Mouse (Mus musculus) frontal cortex, postnatal 25 days (tissue): ENCODE measurements at regions not wholly inside any gene's neighbourhood (a gene's known extent, or its start where the extent isn't known, plus 50 kb on each side); places are given as distances from the start of the nearest gene placed in this dataset.

Source experiments
- DNase-seq, 2 experiments: peaks; one replicate each; pipeline ENCODE4 v3.0.0; 2022; ENCODE audit warnings: low spot score in 2 of 2

DNA sequence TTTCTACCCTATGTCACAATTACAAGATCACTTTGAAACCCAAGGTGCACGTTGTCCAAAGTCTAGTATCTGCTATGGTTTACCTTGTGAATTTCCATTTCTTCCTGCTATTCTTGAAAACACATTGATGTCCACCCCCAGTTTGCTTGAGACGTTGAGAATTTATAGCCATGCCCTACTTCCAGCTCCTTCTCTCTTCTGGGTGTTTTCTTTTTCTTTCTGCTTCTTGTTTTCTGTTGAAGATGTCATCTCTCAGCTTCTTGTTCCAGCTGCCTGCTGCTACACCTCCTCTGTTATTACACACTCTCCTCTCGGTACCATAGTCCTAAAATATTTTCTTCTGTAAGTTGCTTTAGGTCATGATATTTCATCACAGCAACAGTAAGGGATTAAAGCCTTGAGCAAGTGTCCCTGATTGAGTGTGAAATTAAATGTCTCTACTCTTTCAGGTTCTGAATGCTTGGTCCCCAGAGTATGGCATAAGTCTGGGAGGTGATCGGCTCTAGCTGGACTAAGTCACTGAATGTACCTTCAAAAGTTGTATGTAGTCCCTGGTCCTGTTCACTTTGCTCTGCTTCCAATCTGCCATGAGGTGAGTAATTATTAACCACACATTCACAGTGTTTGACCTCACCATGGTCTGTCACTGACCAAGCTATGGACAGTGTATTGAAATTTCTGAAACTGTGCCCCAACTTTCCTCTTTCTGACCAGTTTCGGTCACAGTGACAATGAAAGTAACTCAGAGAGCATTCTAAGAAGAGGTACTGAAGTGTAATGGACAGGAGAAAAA, 718.1 kb downstream of the Epm2a start:
- no peak for DNase-seq

DNA sequence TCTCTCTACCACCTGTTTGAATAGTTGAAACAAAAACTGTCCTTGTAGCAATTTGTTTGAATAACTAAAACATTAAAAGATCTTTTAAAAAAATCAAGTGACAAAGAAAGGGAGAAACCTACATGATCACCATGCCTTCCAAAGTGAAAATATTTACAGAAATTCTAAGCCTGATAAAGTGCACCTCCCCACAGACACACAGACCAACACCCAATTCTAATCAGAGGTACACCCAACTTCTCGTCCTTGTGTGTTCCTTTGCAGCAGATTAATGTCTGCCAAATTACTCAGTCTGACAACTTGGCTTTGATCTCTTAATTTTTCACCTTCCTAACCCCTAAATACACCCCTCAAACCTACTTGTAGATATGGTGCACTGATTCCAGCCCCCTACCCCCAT, 719.1 kb downstream of the Epm2a start:
- no peak for DNase-seq

DNA sequence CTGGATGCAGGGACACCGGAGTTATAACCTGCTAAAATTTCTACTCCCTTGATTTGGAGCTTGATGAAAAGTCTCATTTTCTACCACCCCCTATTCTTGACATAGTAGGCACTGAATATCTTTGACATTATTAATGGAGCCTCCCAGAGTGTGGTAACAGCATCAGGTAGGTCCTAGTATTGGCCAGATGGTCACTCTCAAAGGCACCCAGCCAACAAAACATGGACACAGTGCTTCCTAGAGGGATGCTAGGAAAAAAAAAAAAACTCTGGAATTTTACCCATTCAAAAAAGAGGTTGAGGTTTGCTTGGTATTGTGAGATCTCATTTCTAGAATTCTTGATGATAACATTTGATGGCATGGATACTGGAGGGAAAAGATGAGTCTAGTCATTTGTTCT, 740.8 kb downstream of the Epm2a start:
- DNase-seq = no peak

DNA sequence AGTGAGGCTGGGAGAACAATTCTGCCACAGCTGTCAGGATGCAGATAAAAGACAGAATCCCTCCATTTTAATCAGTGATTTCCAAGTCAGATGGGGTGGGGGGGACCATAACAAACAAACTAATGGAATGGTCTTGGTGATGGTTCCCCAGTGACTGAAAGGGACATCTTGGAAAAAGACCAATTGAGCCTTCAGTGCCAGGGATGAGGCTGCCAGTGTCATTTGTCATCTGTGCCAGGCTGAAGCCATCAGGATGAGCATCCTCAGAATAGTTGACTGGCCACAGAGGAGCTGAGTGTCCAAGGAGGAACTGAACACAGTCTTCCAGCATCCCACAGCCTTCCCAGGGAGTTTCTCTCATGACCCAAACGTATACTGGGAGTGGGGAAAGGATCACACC, 749.3 kb downstream of the Epm2a start:
- DNase-seq = no peak

DNA sequence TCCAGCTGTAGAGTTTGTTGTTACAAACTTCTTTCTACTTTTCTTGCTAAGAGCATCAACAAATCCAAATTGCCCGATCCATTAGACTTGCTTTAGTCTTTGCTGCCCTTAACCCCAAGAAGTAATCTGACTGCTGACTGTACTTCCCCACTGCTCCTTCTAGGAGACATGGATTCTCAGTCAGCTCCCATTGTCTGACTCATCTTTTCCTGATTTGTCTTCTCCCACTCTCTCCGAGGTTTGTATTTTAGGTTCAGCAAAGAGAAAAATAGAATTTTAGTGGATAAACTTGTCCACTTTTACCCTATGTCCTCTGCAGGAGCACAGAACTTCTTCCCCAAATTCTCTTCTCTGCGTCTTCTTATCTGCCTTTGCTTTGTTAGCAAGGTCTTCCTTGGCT, 753.5 kb downstream of the Epm2a start:
- DNase-seq = no peak

DNA sequence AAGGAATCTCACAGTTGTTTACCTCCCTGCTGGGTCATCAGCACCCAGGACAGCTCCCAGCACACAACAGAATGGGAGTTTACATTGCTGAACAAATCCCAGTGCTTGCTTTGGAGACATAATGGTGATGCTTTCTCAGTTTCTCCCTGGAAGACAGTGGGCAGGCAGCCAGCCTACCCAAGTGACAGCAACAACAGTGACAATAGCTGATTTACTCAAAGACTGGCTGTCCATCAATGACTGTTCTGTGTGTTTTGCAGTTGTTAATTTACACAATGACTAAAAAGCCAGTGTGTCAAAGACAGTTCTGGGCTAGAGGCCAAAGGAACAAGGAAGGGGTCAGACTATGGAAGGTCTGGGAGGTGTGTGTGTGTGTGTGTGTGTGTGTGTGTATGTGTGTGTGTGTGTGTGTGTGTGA, 762.2 kb downstream of the Utrn start:
- DNase-seq = peak in 1 of 2 experiments; percentile 9

DNA sequence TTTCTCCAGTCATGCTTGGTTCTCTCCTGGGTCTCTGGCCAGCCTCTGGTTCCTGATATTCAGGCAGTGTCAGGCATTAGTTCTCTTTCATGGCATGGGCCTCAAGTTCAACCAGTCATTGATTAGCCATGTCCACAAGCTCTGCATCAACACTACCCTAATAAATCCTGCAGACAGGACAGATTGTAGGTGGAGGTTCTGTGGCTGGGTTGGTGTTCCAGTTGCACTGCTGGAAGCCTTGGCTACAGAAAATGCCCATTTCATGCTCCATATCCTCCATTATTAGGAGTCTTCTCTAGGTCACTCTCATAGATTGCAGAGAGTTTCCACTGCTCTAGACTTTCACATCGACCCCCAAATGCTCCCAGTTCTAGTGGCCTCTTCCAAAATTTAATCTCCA, 757.4 kb downstream of the Utrn start:
- DNase-seq = no peak

- DNase-seq = no peak
These were observed 753.4 kb downstream of the Utrn start for GRCm38 (mm10) chr10:12115767-12116166.

GRCm38 (mm10) chr10:12116662-12117303, 752.4 kb downstream of the Utrn start:
- DNase-seq = peak; percentile 4 to 10

DNA sequence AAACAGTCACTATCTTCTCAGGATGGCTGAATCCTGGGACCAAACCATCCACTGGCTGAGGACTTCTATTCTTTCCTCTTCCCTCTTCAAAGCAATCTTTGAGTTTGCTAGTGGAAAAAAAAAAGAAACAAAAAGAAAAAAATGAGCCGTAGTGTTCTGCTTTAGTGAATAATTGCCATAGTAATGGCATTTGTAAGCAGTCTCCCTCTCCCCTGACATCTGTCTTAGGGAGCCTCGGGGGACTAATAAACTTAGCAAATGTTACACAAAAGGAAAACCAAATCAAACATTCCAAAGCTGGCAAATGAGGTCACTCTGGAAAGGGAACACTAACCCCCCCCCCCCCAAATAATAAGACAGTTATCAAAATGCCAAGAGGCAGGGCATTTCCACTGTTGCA, 744.9 kb downstream of the Utrn start:
- DNase-seq = no peak

- DNase-seq = no peak
These were observed 739.7 kb downstream of the Utrn start for GRCm38 (mm10) chr10:12129486-12129885.

DNA sequence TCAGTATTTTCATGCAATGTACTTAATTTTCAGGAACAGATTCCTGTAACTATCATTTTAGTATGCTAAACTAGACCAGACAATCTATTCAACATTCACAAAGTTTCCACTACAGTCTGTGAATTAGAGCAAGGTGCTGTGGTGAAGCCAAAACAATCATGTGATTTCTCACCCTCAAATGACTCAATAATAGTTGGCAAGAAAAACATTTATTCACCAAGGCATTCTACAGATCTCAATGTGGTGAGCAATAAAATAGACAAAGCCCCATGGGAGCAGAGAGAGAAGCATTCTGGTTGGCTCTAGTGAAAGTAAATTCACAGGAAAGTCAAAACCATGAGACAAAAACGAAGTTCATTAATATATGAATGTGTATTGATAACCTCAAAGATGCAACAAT, 724.5 kb downstream of the Utrn start:
- DNase-seq = no peak

DNA sequence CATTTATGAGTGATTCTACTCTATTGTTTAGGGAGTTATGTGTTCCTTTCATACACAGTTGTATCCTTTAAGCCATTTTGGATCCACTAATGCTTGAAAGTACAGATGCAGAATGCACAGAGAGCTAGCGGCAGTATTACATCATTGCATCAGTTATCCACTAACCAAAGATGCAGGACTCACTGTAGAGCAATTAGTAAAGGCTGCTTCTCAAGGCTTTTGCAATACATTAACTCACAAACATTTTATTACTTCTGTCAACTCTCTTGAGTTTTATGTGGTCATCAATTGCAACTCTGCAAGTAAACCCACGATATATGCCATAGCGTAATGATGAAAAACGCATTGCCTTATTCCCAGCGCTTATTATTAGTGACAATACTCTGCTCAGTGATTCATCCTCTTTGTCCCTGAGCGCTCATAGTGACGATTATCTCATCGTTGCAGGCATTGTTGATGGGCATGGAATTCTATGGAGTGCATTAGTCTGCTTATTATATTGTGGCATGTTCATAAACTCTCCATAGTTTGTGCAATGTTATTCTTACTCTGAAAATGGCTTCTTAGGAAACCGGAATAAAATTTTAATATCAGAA, 722.1 kb downstream of the Utrn start:
- no peak for DNase-seq

- no peak for DNase-seq
These were observed 698.9 kb downstream of the Utrn start for GRCm38 (mm10) chr10:12170243-12170642.

GRCm38 (mm10) chr10:12174200-12174818, 694.9 kb downstream of the Utrn start:
- DNase-seq = no peak

GRCm38 (mm10) chr10:12175141-12175540, 694.0 kb downstream of the Utrn start:
- no peak for DNase-seq

- DNase-seq = no peak
These were observed 691.7 kb downstream of the Utrn start for GRCm38 (mm10) chr10:12177482-12177881.

DNA sequence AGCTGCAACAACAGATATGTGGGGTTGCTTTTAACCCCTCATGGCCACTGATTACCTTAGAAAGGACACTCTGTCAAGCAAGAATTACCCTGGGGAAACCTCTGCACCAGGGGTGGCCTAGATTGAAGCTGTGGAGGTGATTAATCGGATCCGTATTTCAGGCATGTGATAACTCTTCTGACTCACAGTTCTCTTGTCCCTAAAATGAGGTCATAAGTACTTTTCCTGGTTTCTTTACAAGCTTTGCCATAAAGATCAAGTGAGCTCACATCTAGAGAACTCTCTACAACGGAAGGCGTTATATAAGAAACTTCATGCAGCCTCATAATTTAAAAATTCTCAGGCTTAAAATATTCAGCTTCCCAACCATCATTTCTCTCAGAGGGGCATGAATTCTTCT, 688.2 kb downstream of the Utrn start:
- no peak for DNase-seq

GRCm38 (mm10) chr10:12186918-12187639, 682.1 kb downstream of the Utrn start:
- no peak for DNase-seq

DNA sequence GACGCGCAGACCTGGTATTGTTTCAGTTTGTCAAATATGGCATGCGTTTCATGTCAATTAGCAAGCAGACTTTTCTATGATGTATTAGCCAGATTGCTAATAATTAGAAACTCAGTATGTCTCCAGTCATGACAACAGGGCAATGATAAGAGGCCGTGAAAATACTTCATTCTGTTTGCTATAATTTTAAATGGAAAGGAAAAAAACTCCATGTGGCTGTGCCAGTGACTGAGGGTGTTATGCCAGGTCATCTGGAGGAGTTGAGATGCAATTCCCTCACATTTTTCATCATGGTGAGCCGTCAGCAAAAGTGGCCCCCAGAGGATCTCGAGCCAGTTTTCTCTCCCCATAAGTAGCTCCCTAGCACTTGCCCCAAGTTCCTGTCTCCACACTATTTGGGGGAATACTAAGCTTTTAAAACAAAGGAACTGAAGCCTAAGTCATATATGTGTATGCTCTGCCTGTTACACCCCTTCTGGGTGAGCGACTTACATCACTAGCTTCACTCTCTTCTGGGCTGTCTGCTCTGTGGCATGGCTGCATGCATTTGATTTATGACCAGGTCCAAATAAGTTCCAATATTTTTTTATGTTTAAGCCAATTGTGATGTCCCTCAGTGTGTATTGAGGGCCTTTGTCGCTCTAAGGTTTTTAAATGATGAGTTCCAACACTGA, 681.4 kb downstream of the Utrn start:
- DNase-seq = no peak

DNA sequence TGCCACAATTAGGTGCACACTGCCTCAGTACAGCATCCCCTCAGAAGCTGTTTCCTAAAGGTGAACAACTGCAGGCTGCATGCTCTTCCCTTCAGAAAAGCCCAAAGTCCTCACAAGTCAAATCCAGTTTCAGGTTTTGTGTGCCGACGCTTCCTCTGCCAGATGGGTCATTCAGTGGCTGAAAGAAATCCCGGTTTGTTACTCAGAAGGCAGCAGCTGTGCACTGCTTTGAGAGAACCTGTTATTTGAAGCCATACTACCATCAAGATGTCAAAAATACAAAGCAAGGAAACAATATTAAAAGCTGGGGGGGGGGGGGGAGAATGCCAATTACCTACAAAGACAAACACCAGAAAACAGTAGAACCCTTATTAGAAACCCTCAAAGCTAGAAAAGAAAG, 678.7 kb downstream of the Utrn start:
- DNase-seq = no peak
